Mouse (Mus musculus) forebrain, embryonic 12.5 days (tissue): Measurements from ENCODE around the gene Ptpn6. TPM values are rescaled to one million over a fixed set of nuclear protein-coding genes. Genes with fewer than 3 reads are reported as not detected.

Experiments
- ATAC-seq: fragments of 200-750 bp; cut with Nextera tagmentation; 2 replicates; pipeline ENCODE4 v1.8.0; 2017; ENCODE audit warnings: moderate TSS enrichment; ENCODE audit not compliant: low FRiP score
- H3K27ac ChIP-seq: fragments of 300-500 bp; sonication (generic); 2 replicates; pipeline ENCODE4 v1.5.1; 2016; ENCODE audit warnings: mild to moderate bottlenecking
- H3K27me3 ChIP-seq: fragments of 300-500 bp; sonication (generic); 2 replicates; pipeline ENCODE4 v1.6.1; 2016; ENCODE audit warnings: mild to moderate bottlenecking
- H3K36me3 ChIP-seq: fragments of 300-500 bp; sonication (generic); replicated peaks from 2 replicates; pipeline ENCODE4 v1.6.1; 2016; ENCODE audit warnings: mild to moderate bottlenecking
- H3K4me1 ChIP-seq: fragments of 300-500 bp; sonication (generic); 2 replicates; pipeline ENCODE4 v1.6.1; 2016
- H3K4me2 ChIP-seq: fragments of 300-500 bp; sonication (generic); 2 replicates; pipeline ENCODE4 v1.6.1; 2016; ENCODE audit warnings: mild to moderate bottlenecking, moderate library complexity
- H3K4me3 ChIP-seq: fragments of 300-500 bp; sonication (generic); replicated peaks from 2 replicates; pipeline ENCODE4 v1.5.1; 2016; ENCODE audit warnings: mild to moderate bottlenecking
- H3K9ac ChIP-seq: fragments of 300-500 bp; sonication (generic); 2 replicates; pipeline ENCODE4 v1.6.1; 2016; ENCODE audit warnings: mild to moderate bottlenecking
- H3K9me3 ChIP-seq: fragments of 300-500 bp; sonication (generic); 2 replicates; pipeline ENCODE4 v1.6.1; 2016
- WGBS: fragments of 180-500 bp; shearing (Covaris S2); methylation state at CpG from one replicate; pipeline ENCODE4 v1.1.7; 2016; 5-methylcytosine and 5-hydroxymethylcytosine counted together
- polyA plus RNA-seq: library from polyadenylated mRNA; unstranded; fragments of >200 nt; fragmentation: Nextera tagmentation; extraction: Ambion mirVana; gene quantifications from 2 replicates; pipeline ENCODE4 v1.2.1, GENCODE M21; 2016

The Ptpn6 gene
- polyA plus RNA-seq, 1 experiment from 2014 or later: 5.4 TPM

- no peak overlapping the region for H3K4me2 ChIP-seq
- H3K4me1 ChIP-seq: 0 out of 2 replicates have a peak, but pooled peaks cover 4% of the 10 kb centered on the region
- no peak overlapping the region for H3K27ac ChIP-seq
- H3K9me3 ChIP-seq: no peaks in the 10 kb centered on the region
- peaks cover 76% of the 10 kb centered on the region for H3K36me3 ChIP-seq
- no peak overlapping the region for H3K4me3 ChIP-seq
- H3K27me3 ChIP-seq: no peaks in the 10 kb centered on the region
- peak; percentile 42; the same call in 1 of the 2 replicates for ATAC-seq
- H3K9ac ChIP-seq: no peak overlapping the region
- WGBS: 93% methylated on average over 17 of the region's 17 CpGs
Measured at GRCm38 (mm10) chr6:124702102-124702783, 36.3 kb downstream of the Ptpn6 start.

DNA sequence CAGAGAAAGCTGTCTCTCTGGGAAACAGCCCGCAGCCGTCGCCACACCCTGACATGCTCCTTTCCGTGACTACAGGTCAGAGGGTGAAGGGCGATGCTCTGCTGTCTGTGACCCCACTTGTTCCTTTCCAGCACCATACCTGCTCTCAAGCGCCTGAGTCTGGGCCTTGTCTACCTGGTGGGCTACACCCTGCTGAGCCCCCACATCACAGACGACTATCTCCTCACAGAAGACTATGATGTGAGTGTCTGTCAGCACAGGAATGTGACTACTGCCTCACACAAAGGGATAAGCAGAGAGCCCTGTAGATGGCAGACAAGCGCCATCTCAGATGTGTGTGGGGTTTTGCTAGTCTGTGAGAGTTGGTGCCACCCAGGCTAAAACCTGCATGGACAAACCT, 37.2 kb downstream of the Ptpn6 start:
- Histone ChIP-seq H3K36me3 (peaks cover 73% of the 10 kb centered on the region), H3K27ac (no peak overlapping the region), H3K27me3 (no peaks in the 10 kb centered on the region), H3K9ac (no peak overlapping the region), H3K4me2 (no peak overlapping the region), H3K9me3 (no peaks in the 10 kb centered on the region), H3K4me1 (0 out of 2 replicates have a peak, but pooled peaks cover 4% of the 10 kb centered on the region), H3K4me3 (no peak overlapping the region)
- 76% methylated on average over 8 of the region's 8 CpGs for WGBS
- ATAC-seq: peak; percentile 7; the same call in 1 of the 2 replicates

GRCm38 (mm10) chr6:124699962-124700610, 38.4 kb downstream of the Ptpn6 start:
- no peak overlapping the region for H3K9ac ChIP-seq
- no peak overlapping the region for H3K4me3 ChIP-seq
- no peak overlapping the region for H3K4me2 ChIP-seq
- WGBS: 89% methylated on average over 11 of the region's 11 CpGs
- H3K27me3 ChIP-seq: no peaks in the 10 kb centered on the region
- H3K4me1 ChIP-seq: 0 out of 2 replicates have a peak, but pooled peaks cover 4% of the 10 kb centered on the region
- 0 out of 2 replicates have a peak, but pooled peaks have one; percentile 25 for ATAC-seq
- H3K27ac ChIP-seq: no peak overlapping the region
- peaks cover 63% of the 10 kb centered on the region for H3K36me3 ChIP-seq
- H3K9me3 ChIP-seq: no peaks in the 10 kb centered on the region

DNA sequence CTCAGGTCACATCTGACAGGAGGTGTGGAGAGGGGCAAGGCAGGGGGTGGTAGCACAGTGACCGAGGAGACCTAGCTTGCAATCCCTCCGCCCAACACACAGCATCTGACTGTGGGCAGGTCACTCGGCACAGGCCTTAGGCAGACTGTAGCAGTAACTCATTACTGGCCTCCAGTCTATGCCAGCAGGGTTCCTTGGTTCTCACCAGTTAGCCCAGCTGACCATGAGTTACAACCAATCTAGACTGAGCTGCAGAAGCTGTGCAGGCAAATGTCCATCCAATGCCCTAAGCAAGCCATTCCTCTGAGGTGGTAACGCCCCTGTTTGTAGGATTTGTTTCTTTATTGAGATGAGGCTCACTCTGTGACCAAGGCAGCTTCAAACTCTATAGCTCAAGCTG, 39.1 kb downstream of the Ptpn6 start:
- ATAC-seq: no peak
- Histone ChIP-seq H3K4me3 (no peak overlapping the region), H3K36me3 (peaks cover 55% of the 10 kb centered on the region), H3K4me2 (no peak overlapping the region), H3K4me1 (0 out of 2 replicates have a peak, but pooled peaks cover 4% of the 10 kb centered on the region), H3K27me3 (no peaks in the 10 kb centered on the region), H3K27ac (no peak overlapping the region), H3K9ac (no peak overlapping the region), H3K9me3 (no peaks in the 10 kb centered on the region)
- 90% methylated on average over 4 of the region's 4 CpGs for WGBS

GRCm38 (mm10) chr6:124698751-124699150, 39.8 kb downstream of the Ptpn6 start:
- H3K4me3 ChIP-seq: no peak overlapping the region
- 87% methylated on average over 6 of the region's 6 CpGs for WGBS
- H3K9me3 ChIP-seq: no peaks in the 10 kb centered on the region
- no peak overlapping the region for H3K9ac ChIP-seq
- no peak for ATAC-seq
- no peak overlapping the region for H3K27ac ChIP-seq
- H3K36me3 ChIP-seq: peaks cover 49% of the 10 kb centered on the region
- H3K4me2 ChIP-seq: no peak overlapping the region
- H3K4me1 ChIP-seq: 0 out of 2 replicates have a peak, but pooled peaks cover 4% of the 10 kb centered on the region
- no peaks in the 10 kb centered on the region for H3K27me3 ChIP-seq

- H3K4me1 ChIP-seq: 0 out of 2 replicates have a peak, but pooled peaks cover 4% of the 10 kb centered on the region
- H3K27me3 ChIP-seq: no peaks in the 10 kb centered on the region
- H3K9me3 ChIP-seq: no peaks in the 10 kb centered on the region
- 95% methylated on average over 7 of the region's 7 CpGs for WGBS
- peaks cover 28% of the 10 kb centered on the region for H3K36me3 ChIP-seq
- no peak for ATAC-seq
- H3K4me3 ChIP-seq: no peak overlapping the region
- H3K9ac ChIP-seq: no peak overlapping the region
- H3K4me2 ChIP-seq: no peak overlapping the region
- no peak overlapping the region for H3K27ac ChIP-seq
Measured at GRCm38 (mm10) chr6:124696441-124697150, 41.9 kb downstream of the Ptpn6 start.

DNA sequence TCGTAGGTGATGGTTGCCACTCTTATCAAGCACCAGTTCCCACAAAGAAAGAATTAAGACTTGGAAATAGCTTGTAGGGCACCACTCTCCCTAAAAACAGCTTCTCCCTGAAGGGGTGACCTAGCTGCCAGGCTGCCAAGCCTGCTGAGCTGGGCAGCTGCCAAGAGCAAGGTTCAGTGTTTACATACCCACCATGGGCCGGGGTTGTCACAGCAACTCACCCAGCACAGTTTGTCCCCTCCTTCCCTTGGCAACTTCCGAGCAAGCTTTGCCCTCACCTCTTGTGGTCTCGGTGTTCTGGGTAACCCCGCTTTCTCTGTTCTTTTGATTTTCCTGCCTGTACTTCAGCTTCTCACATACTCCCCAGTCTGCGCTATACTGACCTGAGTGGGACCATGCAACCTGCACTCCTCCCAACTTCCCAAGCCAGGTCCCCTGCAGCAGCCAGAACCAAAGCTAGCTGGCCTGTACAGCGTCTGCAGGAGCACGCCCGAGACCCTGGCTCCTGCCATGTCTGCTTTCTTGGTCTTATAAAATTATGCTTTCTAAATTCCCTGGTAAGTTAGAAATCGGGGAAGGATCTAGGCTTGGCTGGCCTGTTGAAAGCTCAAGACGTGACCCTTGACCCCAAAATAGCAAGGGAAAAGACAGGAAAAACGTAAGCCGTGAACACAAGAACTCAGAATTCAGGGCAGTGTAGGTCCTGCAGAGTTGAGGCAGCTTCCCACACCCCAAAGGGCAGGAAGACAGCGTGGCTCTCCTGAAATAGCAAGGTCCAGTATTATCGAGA, 44.2 kb downstream of the Ptpn6 start:
- no peak; the same call in 1 of the 2 replicates for ATAC-seq
- H3K4me1 ChIP-seq: 0 out of 2 replicates have a peak, but pooled peaks cover 4% of the 10 kb centered on the region
- no peak overlapping the region for H3K4me2 ChIP-seq
- no peak overlapping the region for H3K4me3 ChIP-seq
- H3K27ac ChIP-seq: no peak overlapping the region
- H3K9me3 ChIP-seq: no peaks in the 10 kb centered on the region
- H3K36me3 ChIP-seq: peaks cover 6% of the 10 kb centered on the region
- no peak overlapping the region for H3K9ac ChIP-seq
- WGBS: 86% methylated on average over 15 of the region's 15 CpGs
- H3K27me3 ChIP-seq: no peaks in the 10 kb centered on the region

GRCm38 (mm10) chr6:124693243-124693981, 45.1 kb downstream of the Ptpn6 start:
- H3K27me3 ChIP-seq: no peaks in the 10 kb centered on the region
- H3K4me2 ChIP-seq: no peak overlapping the region
- no peaks in the 10 kb centered on the region for H3K36me3 ChIP-seq
- ATAC-seq: no peak
- WGBS: 82% methylated on average over 15 of the region's 15 CpGs
- no peak overlapping the region for H3K4me3 ChIP-seq
- 0 out of 2 replicates have a peak, but pooled peaks cover 4% of the 10 kb centered on the region for H3K4me1 ChIP-seq
- no peak overlapping the region for H3K9ac ChIP-seq
- H3K9me3 ChIP-seq: no peaks in the 10 kb centered on the region
- H3K27ac ChIP-seq: no peak overlapping the region

GRCm38 (mm10) chr6:124690517-124690916, 48.0 kb downstream of the Ptpn6 start:
- no peak overlapping the region for H3K27ac ChIP-seq
- H3K36me3 ChIP-seq: no peaks in the 10 kb centered on the region
- H3K27me3 ChIP-seq: no peaks in the 10 kb centered on the region
- no peaks in the 10 kb centered on the region; the same call in 1 of the 2 replicates for H3K4me1 ChIP-seq
- H3K9ac ChIP-seq: no peak overlapping the region
- no peaks in the 10 kb centered on the region for H3K9me3 ChIP-seq
- H3K4me2 ChIP-seq: no peak overlapping the region
- 96% methylated on average over 3 of the region's 3 CpGs for WGBS
- no peak for ATAC-seq
- H3K4me3 ChIP-seq: no peak overlapping the region

DNA sequence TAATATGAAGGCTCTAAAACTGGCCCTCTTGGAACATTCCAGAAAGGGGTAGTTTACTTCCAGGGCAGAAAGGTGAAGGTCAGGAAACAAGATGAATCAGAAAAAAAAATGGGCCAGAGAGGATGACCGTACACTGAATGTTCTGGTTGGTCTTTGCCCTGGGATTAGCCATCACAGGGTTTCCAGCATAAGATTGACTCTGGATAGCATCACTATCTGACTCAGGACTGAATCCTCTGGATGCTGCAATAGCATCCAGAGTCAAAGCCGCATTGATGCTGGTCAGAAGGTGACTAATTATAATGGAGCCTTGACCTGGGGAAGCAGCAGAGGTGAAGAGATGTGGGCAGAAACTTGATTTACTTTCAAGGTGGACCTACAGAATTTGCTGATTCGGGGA, 49.5 kb downstream of the Ptpn6 start:
- no peaks in the 10 kb centered on the region for H3K9me3 ChIP-seq
- no peaks in the 10 kb centered on the region; the same call in 1 of the 2 replicates for H3K4me1 ChIP-seq
- H3K27me3 ChIP-seq: no peaks in the 10 kb centered on the region
- WGBS: 95% methylated on average over 3 of the region's 3 CpGs
- H3K4me3 ChIP-seq: no peak overlapping the region
- H3K27ac ChIP-seq: no peak overlapping the region
- no peak for ATAC-seq
- no peak overlapping the region for H3K4me2 ChIP-seq
- no peak overlapping the region for H3K9ac ChIP-seq
- no peaks in the 10 kb centered on the region for H3K36me3 ChIP-seq

GRCm38 (mm10) chr6:124688151-124688758, 50.3 kb downstream of the Ptpn6 start:
- Histone ChIP-seq H3K4me1 (no peaks in the 10 kb centered on the region; the same call in 1 of the 2 replicates), H3K27ac (no peak overlapping the region), H3K27me3 (no peaks in the 10 kb centered on the region), H3K4me2 (no peak overlapping the region), H3K9me3 (no peaks in the 10 kb centered on the region), H3K36me3 (no peaks in the 10 kb centered on the region), H3K4me3 (no peak overlapping the region), H3K9ac (no peak overlapping the region)
- 89% methylated on average over 8 of the region's 8 CpGs for WGBS
- no peak for ATAC-seq
